Mouse (Mus musculus) small intestine, adult 2 months (tissue): ENCODE data around the gene Tmem120a.

ENCODE experiments used
- CTCF ChIP-seq: fragments of 200-500 bp; IDR thresholded peaks from 2 replicates; pipeline ENCODE4 v1.5.1; 2012; ENCODE audit warnings: low read depth, mild to moderate bottlenecking, control low read depth, inconsistent platforms, low read length, moderate library complexity, mixed read lengths; ENCODE audit not compliant: insufficient replicate concordance, insufficient read length; ENCODE audit errors: extremely low read depth
- POLR2A ChIP-seq: fragments of 200-500 bp; IDR thresholded peaks from 2 replicates; pipeline ENCODE4 v1.6.1; 2012; ENCODE audit warnings: low read depth, mild to moderate bottlenecking, control low read depth, inconsistent platforms, low read length, moderate library complexity

- TF ChIP-seq CTCF: no peak
- TF ChIP-seq POLR2A: no peak
Measured at GRCm38 (mm10) chr5:135691266-135691665, 53.0 kb downstream of the Tmem120a start.
